Mouse (Mus musculus): ENCODE measurements around the gene Phf5a. TPM values are rescaled to one million over a fixed set of nuclear protein-coding genes. Genes with fewer than 3 reads are reported as not detected.

The Phf5a gene
- polyA plus RNA-seq, 1 experiment from 2014 or later, result 129 TPM

DNA sequence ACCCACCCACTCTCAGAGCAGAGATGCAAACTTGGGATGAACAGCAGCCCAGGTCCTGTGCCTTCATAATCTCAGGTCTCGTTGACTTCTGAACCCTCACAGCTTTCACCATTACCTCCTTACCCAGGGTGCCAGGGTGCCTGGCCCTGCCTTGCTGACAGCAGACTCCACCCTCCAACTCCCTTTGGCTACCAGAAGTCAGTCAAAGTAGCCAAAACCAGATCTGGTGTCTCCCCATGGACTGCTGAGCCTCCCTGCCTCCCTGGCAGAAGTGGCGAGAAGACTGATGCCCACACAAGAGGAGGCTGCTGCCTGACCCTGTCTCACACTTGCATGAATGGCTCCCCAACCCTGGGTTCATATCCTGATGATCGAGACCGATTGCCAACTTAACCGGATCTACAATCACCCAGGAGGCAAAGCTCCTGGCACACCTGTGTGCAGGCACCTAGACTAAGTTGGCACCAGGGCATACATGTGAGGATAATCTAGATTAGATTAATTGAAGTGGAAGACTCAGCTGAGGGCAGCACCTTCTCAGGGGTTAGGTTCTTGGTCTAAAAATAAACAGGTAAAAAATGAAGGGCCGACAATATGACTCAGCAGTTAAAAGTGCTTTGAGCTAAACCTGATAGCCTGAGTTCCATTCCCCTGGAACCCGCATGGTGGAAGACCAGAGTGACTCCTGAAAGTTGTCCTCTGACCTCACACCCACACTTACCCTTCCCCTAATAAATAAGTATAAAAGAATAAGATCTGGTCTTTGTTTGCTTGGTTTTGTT lies 43.1 kb downstream of the Phf5a start:
- Histone ChIP-seq H3K9me3 (ENCODE audit: control insufficient read depth, low read length) (no peaks in the 10 kb centered on the region), H3K4me1 (ENCODE audit: control insufficient read depth, insufficient read depth, low read length) (no peaks in the 10 kb centered on the region), H3K36me3 (ENCODE audit: control insufficient read depth, insufficient read depth, low read length) (peaks cover 13% of the 10 kb centered on the region), H3K9ac (replicated peaks; ENCODE audit: low read depth, low read length) (no peak overlapping the region), H3K27me3 (ENCODE audit: control insufficient read depth, insufficient read depth, low read length) (no peaks in the 10 kb centered on the region), H3K27ac (ENCODE audit: low read depth, low read length) (no peak overlapping the region), H3K4me2 (ENCODE audit: low read depth, low read length) (no peak overlapping the region), H3K4me3 (ENCODE audit: low read depth, low read length) (no peak overlapping the region)
- no peak for ATAC-seq (ENCODE audit: low read depth)
- 88% methylated on average over 7 of the region's 7 CpGs for WGBS

DNA sequence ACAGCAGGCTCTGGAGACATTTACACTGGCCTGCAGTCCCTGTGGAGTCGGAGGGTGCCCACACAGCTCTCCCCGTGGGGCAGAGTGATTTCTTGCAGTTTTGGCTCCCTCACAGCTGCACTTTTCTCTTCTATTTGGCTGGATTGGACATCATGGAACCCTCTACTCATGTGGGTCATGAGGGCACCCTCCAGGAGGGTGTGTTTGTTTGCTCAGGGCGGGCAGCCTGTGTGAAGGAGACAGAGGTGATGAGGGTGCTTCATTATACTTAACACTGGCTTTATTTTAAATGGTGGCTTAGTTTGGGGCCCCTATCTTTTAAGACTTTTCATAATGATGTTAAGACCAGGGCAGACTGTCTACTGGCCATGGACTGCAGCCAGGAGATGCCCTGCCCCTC lies 46.9 kb downstream of the Phf5a start:
- no peaks in the 10 kb centered on the region for H3K27me3 ChIP-seq (ENCODE audit: control insufficient read depth, insufficient read depth, low read length)
- WGBS, result 84% methylated on average over 3 of the region's 3 CpGs

DNA sequence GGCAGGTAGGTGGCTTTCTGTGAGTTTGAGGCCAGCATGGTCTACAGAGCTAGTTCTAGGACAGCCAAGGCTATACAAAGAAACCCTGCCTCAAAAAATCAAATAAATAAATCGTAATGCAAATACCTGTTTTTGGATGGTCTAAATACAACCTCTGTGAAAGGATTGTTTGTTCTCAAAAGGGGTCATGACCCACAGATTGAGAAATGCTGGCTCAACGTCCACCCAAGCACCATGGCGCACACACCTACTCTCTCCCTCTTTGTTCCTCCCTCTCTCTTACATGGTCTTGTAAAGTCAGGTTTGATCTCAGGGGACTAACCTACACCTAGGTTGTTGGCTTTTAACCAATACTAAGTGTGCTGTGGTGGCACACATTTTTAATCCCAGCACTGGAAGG lies 49.1 kb downstream of the Phf5a start:
- H3K36me3 ChIP-seq (ENCODE audit: control insufficient read depth, insufficient read depth, low read length), result peaks cover 25% of the 10 kb centered on the region
- no peak for ATAC-seq (ENCODE audit: low read depth)
- no peak overlapping the region for H3K9ac ChIP-seq (replicated peaks; ENCODE audit: low read depth, low read length)
- 90% methylated on average over 3 of the region's 3 CpGs for WGBS
- no peak overlapping the region for H3K27ac ChIP-seq (ENCODE audit: low read depth, low read length)
- H3K4me1 ChIP-seq (ENCODE audit: control insufficient read depth, insufficient read depth, low read length), result no peaks in the 10 kb centered on the region
- no peak overlapping the region for H3K4me2 ChIP-seq (ENCODE audit: low read depth, low read length)
- H3K9me3 ChIP-seq (ENCODE audit: control insufficient read depth, low read length), result no peaks in the 10 kb centered on the region
- H3K4me3 ChIP-seq (ENCODE audit: low read depth, low read length), result no peak overlapping the region
- H3K27me3 ChIP-seq (ENCODE audit: control insufficient read depth, insufficient read depth, low read length), result no peaks in the 10 kb centered on the region

More for the DNA sequence above, 46.9 kb downstream of the Phf5a start:
- no peak for ATAC-seq (ENCODE audit: low read depth)
- Histone ChIP-seq H3K36me3 (ENCODE audit: control insufficient read depth, insufficient read depth, low read length) (peaks cover 22% of the 10 kb centered on the region), H3K4me2 (ENCODE audit: low read depth, low read length) (no peak overlapping the region), H3K9me3 (ENCODE audit: control insufficient read depth, low read length) (no peaks in the 10 kb centered on the region), H3K4me3 (ENCODE audit: low read depth, low read length) (no peak overlapping the region), H3K4me1 (ENCODE audit: control insufficient read depth, insufficient read depth, low read length) (no peaks in the 10 kb centered on the region), H3K9ac (replicated peaks; ENCODE audit: low read depth, low read length) (no peak overlapping the region), H3K27ac (ENCODE audit: low read depth, low read length) (no peak overlapping the region)

GRCm38 (mm10) chr15:81818404-81818803 lies 53.3 kb downstream of the Phf5a start:
- Histone ChIP-seq H3K4me3 (ENCODE audit: low read depth, low read length) (no peak overlapping the region), H3K36me3 (ENCODE audit: control insufficient read depth, insufficient read depth, low read length) (peaks cover 27% of the 10 kb centered on the region), H3K27ac (ENCODE audit: low read depth, low read length) (no peak overlapping the region), H3K9ac (replicated peaks; ENCODE audit: low read depth, low read length) (no peak overlapping the region), H3K27me3 (ENCODE audit: control insufficient read depth, insufficient read depth, low read length) (no peaks in the 10 kb centered on the region), H3K4me1 (ENCODE audit: control insufficient read depth, insufficient read depth, low read length) (peaks cover 2% of the 10 kb centered on the region; the same call in 1 of the 2 replicates), H3K4me2 (ENCODE audit: low read depth, low read length) (no peak overlapping the region), H3K9me3 (ENCODE audit: control insufficient read depth, low read length) (no peaks in the 10 kb centered on the region)
- 91% methylated on average over 3 of the region's 3 CpGs for WGBS
- ATAC-seq (ENCODE audit: low read depth), result no peak

DNA sequence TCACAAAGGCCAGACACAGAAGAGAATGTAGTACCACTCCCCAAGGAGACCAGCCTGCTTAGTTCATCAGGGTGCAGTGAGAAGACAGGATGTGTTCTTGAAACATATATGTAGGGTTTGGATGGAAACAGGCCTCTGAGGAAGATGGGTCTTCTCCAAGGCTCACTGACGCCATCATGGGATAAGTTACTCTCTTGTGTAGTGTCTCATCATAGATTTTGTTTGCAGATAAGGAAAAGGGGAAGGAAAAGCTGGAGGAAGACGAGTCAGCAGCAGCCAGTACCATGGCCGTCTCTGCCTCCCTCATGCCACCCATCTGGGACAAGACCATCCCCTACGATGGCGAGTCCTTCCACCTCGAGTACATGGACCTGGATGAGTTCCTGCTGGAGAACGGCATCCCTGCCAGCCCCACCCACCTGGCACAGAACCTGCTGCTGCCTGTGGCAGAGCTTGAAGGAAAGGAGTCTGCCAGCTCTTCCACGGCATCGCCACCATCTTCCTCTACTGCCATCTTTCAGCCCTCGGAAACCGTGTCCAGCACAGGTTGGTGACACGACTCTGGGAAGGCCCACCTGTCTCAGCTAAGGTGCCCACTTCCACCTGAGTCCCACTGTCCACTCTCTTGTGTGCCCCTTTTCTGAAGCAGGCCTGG lies 56.9 kb downstream of the Phf5a start:
- no peak for ATAC-seq (ENCODE audit: low read depth)
- Histone ChIP-seq H3K27ac (ENCODE audit: low read depth, low read length) (no peak overlapping the region), H3K27me3 (ENCODE audit: control insufficient read depth, insufficient read depth, low read length) (no peaks in the 10 kb centered on the region), H3K4me2 (ENCODE audit: low read depth, low read length) (no peak overlapping the region), H3K4me1 (ENCODE audit: control insufficient read depth, insufficient read depth, low read length) (peaks cover 19% of the 10 kb centered on the region), H3K9ac (replicated peaks; ENCODE audit: low read depth, low read length) (no peak overlapping the region), H3K9me3 (ENCODE audit: control insufficient read depth, low read length) (no peaks in the 10 kb centered on the region), H3K36me3 (ENCODE audit: control insufficient read depth, insufficient read depth, low read length) (peaks cover 20% of the 10 kb centered on the region), H3K4me3 (ENCODE audit: low read depth, low read length) (no peak overlapping the region)
- 94% methylated on average over 12 of the region's 12 CpGs for WGBS

Other genes starting within 250 kb of the Phf5a start
- gene L3mbtl2, start 208.0 kb downstream of the Phf5a start, polyA plus RNA-seq (2014; fragmentation: Nextera tagmentation; extraction: Ambion mirVana), result 25.0 and 26.8 TPM in 2 replicates
- gene Chadl, start 174.6 kb downstream of the Phf5a start, polyA plus RNA-seq (2014; fragmentation: Nextera tagmentation; extraction: Ambion mirVana), result 19.9 and 32.3 TPM in 2 replicates
- 49.6 and 72.6 TPM in 2 replicates for gene Zc3h7b, start 126.9 kb downstream of the Phf5a start, polyA plus RNA-seq (2014; fragmentation: Nextera tagmentation; extraction: Ambion mirVana)
- 105 and 117 TPM in 2 replicates for gene Rangap1, start 126.4 kb downstream of the Phf5a start, polyA plus RNA-seq (2014; fragmentation: Nextera tagmentation; extraction: Ambion mirVana)
- gene Tef, start 69.5 kb downstream of the Phf5a start, polyA plus RNA-seq (2014; fragmentation: Nextera tagmentation; extraction: Ambion mirVana), result 17.9 and 19.3 TPM in 2 replicates
- gene Tob2, start 13.1 kb downstream of the Phf5a start, polyA plus RNA-seq (2014; fragmentation: Nextera tagmentation; extraction: Ambion mirVana), result 12.4 and 13.4 TPM in 2 replicates
- 278 and 281 TPM in 2 replicates for gene Aco2, start 398 bp upstream of the Phf5a start, polyA plus RNA-seq (2014; fragmentation: Nextera tagmentation; extraction: Ambion mirVana)
- 88.1 and 98.4 TPM in 2 replicates for gene Polr3h, start 54.3 kb upstream of the Phf5a start, polyA plus RNA-seq (2014; fragmentation: Nextera tagmentation; extraction: Ambion mirVana)
- 170 and 208 TPM in 2 replicates for gene Csdc2, start 64.8 kb upstream of the Phf5a start, polyA plus RNA-seq (2014; fragmentation: Nextera tagmentation; extraction: Ambion mirVana)
- 78.6 and 96.6 TPM in 2 replicates for gene Pmm1, start 89.0 kb upstream of the Phf5a start, polyA plus RNA-seq (2014; fragmentation: Nextera tagmentation; extraction: Ambion mirVana)
- not detected in 2 replicates for gene 1700029P11Rik, start 108.6 kb upstream of the Phf5a start, polyA plus RNA-seq (2014; fragmentation: Nextera tagmentation; extraction: Ambion mirVana)
- 42.1 and 48.6 TPM in 2 replicates for gene Xrcc6, start 115.9 kb upstream of the Phf5a start, polyA plus RNA-seq (2014; fragmentation: Nextera tagmentation; extraction: Ambion mirVana)
- gene Desi1, start 162.0 kb upstream of the Phf5a start, polyA plus RNA-seq (2014; fragmentation: Nextera tagmentation; extraction: Ambion mirVana), result 58.3 and 58.7 TPM in 2 replicates
- gene Snu13, start 175.7 kb upstream of the Phf5a start, polyA plus RNA-seq (2014; fragmentation: Nextera tagmentation; extraction: Ambion mirVana), result 231 and 251 TPM in 2 replicates
- gene 4930407I10Rik, start 187.2 kb upstream of the Phf5a start, polyA plus RNA-seq (2014; fragmentation: Nextera tagmentation; extraction: Ambion mirVana), result not detected in 2 replicates
- not detected in 2 replicates for gene Mei1, start 198.1 kb upstream of the Phf5a start, polyA plus RNA-seq (2014; fragmentation: Nextera tagmentation; extraction: Ambion mirVana)